Mouse (Mus musculus): ENCODE measurements around the gene Zfp954.
A peak's percentile ranks its signal among the peaks of the same experiment; 100 is the strongest.
"Not testable (repeated sequence)": the region's sequence is repeated elsewhere in the genome, so short reads cannot be mapped to it uniquely, and the experiment has no call there.

The Zfp954 gene

GRCm38 (mm10) chr7:7120921-7121601 lies at the start of gene Zfp954:
Gene Zfp954, minus strand, starts transcription at chr7:7121488.
- peak; percentile 90 for DNase-seq (ENCODE audit: low read depth, low spot score)

GRCm38 (mm10) chr7:7145991-7146608 lies 24.8 kb upstream of the Zfp954 start:
- DNase-seq (ENCODE audit: low read depth, low spot score), result peak; percentile 1

GRCm38 (mm10) chr7:7144215-7144614 lies 22.9 kb upstream of the Zfp954 start:
- peak; percentile 1 for DNase-seq (ENCODE audit: low read depth, low spot score)

GRCm38 (mm10) chr7:7136379-7136866 lies 15.1 kb upstream of the Zfp954 start, which contains the start of gene Zfp773:
Gene Zfp773, minus strand, starts transcription at chr7:7136755.
- DNase-seq (ENCODE audit: low read depth, low spot score), result peak; percentile 63

GRCm38 (mm10) chr7:7132751-7133150 lies 11.5 kb upstream of the Zfp954 start:
- DNase-seq (ENCODE audit: low read depth, low spot score), result peak; percentile 73

GRCm38 (mm10) chr7:7130491-7131124 lies 9.3 kb upstream of the Zfp954 start:
- DNase-seq (ENCODE audit: low read depth, low spot score), result not testable (repeated sequence)

GRCm38 (mm10) chr7:7121602-7121980 lies 303 bp upstream of the Zfp954 start:
- DNase-seq (ENCODE audit: low read depth, low spot score), result no peak

GRCm38 (mm10) chr7:7118441-7118840 lies 2.8 kb downstream of the Zfp954 start:
- no peak for DNase-seq (ENCODE audit: low read depth, low spot score)

- peak; percentile 47 for DNase-seq (ENCODE audit: low read depth, low spot score)
These were observed 12.8 kb downstream of the Zfp954 start for GRCm38 (mm10) chr7:7108501-7108900.

Measured in ES-CJ7 (cell line).